Comparison of ENCODE assay signal across 9 mouse cellular contexts in the genomic region with DNA sequence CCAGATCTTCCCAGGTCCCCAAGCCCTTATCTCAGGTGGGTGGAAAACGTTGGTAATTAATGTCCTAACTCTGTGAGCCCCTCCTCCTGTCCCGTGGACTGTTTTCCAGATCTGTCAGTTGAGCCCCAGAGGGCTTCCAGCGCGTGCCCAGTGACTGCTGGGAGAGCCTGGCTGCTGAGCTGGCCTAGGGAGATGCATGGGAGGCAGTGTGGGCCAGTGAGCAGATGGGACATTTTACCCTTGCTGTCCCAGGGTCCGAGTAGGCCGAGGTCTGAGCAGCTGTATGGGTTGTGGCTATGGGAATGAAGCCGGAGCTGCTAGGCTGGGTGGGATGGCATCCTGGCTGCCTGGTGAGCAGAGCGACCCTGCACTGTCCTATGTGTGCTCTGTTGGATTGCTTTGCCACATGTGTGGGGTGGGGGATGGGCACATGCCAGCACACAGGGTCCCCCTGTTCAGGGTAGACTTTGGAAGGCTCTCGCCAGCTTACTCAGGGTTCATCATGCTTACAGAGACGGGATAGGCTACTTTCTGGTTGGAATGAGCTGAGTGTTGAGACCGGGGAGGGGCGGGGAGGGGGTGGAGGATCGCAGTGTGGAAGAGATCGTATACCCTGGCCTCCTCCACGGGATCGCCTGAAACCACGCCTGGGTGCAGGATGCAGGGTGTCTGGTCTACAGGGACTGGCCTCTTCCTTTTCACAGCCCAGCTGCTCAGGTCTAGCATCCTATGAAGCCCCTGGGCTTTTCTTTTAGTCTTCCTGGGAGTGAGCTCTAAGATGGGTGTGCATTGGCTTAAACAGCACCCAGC.
DNase-seq lines count a peak whose midpoint lies in the region; ATAC-seq lines count a peak whose summit lies in the region.
"Had no signal": no experiment of that assay in that cellular context is flagged by ENCODE, and none has a peak within 500 bp of the region (broad histone marks: within the 10 kb centered on the region; RNA-seq: fewer than 3 reads in every experiment).

No protein-coding gene starts in this region.

- H3K4me3 ChIP-seq in forebrain, embryonic 13.5 days, result no peak overlapping the region
- H3K4me3 ChIP-seq in forebrain, embryonic 11.5 days (ENCODE audit: low read depth, low read length), result no peak overlapping the region
- no peak overlapping the region; the same call in 1 of the 2 replicates for H3K4me3 ChIP-seq in limb, embryonic 10.5 days

- no peak for DNase-seq in forebrain, embryonic 11.5 days (ENCODE audit: low spot score)
- DNase-seq in kidney, postnatal 10 days, result peak; percentile 38
- DNase-seq in kidney, adult 11 months, result no peak
- peak; percentile 34 for DNase-seq in MN1 (ENCODE audit: low spot score)
- DNase-seq in limb, embryonic 10.5 days (ENCODE audit: low spot score), result no peak
- DNase-seq in left cerebral cortex, adult 9 months (ENCODE audit: low spot score in 2 of 2), result no peak
- no peak for DNase-seq in left cerebral cortex, adult 18-20 months (ENCODE audit: low spot score in 2 of 2)
- DNase-seq: lung, postnatal 10 days had no signal

- peak overlapping the region; percentile 27; the same call in 1 of the 2 replicates for H3K9ac ChIP-seq in forebrain, embryonic 13.5 days
- H3K9ac ChIP-seq in forebrain, embryonic 11.5 days (ENCODE audit: low read length), result no peak overlapping the region

- H3K9me3 ChIP-seq in forebrain, embryonic 13.5 days (replicated peaks), result no peaks in the 10 kb centered on the region
- no peaks in the 10 kb centered on the region for H3K9me3 ChIP-seq in forebrain, embryonic 11.5 days (ENCODE audit: control insufficient read depth, low read length)
- no peaks in the 10 kb centered on the region for H3K9me3 ChIP-seq in limb, embryonic 10.5 days (replicated peaks)

- no peak for ATAC-seq in forebrain, embryonic 13.5 days
- no peak for ATAC-seq in forebrain, embryonic 11.5 days (replicated peaks; ENCODE audit: low FRiP score)

- no peak overlapping the region for H3K4me2 ChIP-seq in forebrain, embryonic 13.5 days
- H3K4me2 ChIP-seq in forebrain, embryonic 11.5 days (ENCODE audit: low read depth, low read length, severe bottlenecking), result no peak overlapping the region

- H3K4me1 ChIP-seq in forebrain, embryonic 13.5 days, result peaks cover 66% of the 10 kb centered on the region
- H3K4me1 ChIP-seq in forebrain, embryonic 11.5 days (replicated peaks; ENCODE audit: control insufficient read depth, insufficient read depth, low read length), result peaks cover 19% of the 10 kb centered on the region
- H3K4me1 ChIP-seq in limb, embryonic 10.5 days, result peaks cover 98% of the 10 kb centered on the region

- no peaks in the 10 kb centered on the region for H3K36me3 ChIP-seq in forebrain, embryonic 13.5 days (ENCODE audit: poor library complexity, severe bottlenecking)
- H3K36me3 ChIP-seq in forebrain, embryonic 11.5 days (ENCODE audit: control insufficient read depth, insufficient read depth, low read length), result no peaks in the 10 kb centered on the region
- peaks cover 63% of the 10 kb centered on the region for H3K36me3 ChIP-seq in limb, embryonic 10.5 days

- 75% methylated on average over 17 of the region's 17 CpGs for WGBS in forebrain, embryonic 13.5 days
- WGBS in forebrain, embryonic 11.5 days, result 77% methylated on average over 17 of the region's 17 CpGs
- WGBS in limb, embryonic 10.5 days, result 68% methylated on average over 17 of the region's 17 CpGs

- H3K27ac ChIP-seq in forebrain, embryonic 13.5 days, result no peak overlapping the region; the same call in 1 of the 2 replicates
- H3K27ac ChIP-seq in forebrain, embryonic 11.5 days (ENCODE audit: low read depth, low read length), result no peak overlapping the region
- H3K27ac ChIP-seq in limb, embryonic 10.5 days, result peak overlapping the region; percentile 69

- H3K27me3 ChIP-seq in forebrain, embryonic 13.5 days, result no peaks in the 10 kb centered on the region
- H3K27me3 ChIP-seq in forebrain, embryonic 11.5 days (ENCODE audit: control insufficient read depth, insufficient read depth, low read length), result no peaks in the 10 kb centered on the region
- no peaks in the 10 kb centered on the region for H3K27me3 ChIP-seq in limb, embryonic 10.5 days (ENCODE audit: low read depth, poor library complexity, severe bottlenecking)

Comparison
In these comparisons a context has a peak if more than half of its experiments do, and no peak if none do; other contexts are left out.
1. DNase-seq: peak in kidney, postnatal 10 days (single experiment) and MN1 (single experiment); none in forebrain, embryonic 11.5 days (single experiment), kidney, adult 11 months (single experiment), limb, embryonic 10.5 days (single experiment), left cerebral cortex, adult 9 months (0 of 2) and left cerebral cortex, adult 18-20 months (0 of 2).